Mouse (Mus musculus) forebrain, postnatal 0 days (tissue): ENCODE data around the gene Atf7. TPM values are rescaled to one million over a fixed set of nuclear protein-coding genes. Genes with fewer than 3 reads are reported as not detected.
A peak's percentile ranks its signal among the peaks of the same experiment; 100 is the strongest.

ENCODE experiments used
- ATAC-seq: fragments of 200-750 bp; cut with Nextera tagmentation; 2 replicates; pipeline ENCODE4 v1.8.0; 2017; ENCODE audit warnings: mild to moderate bottlenecking, moderate library complexity
- DNase-seq: peaks from one replicate; pipeline ENCODE4 v3.0.0-alpha.2; 2015
- H3K27ac ChIP-seq: fragments of 300-500 bp; sonication (generic); 2 replicates; pipeline ENCODE4 v1.5.1; 2014; ENCODE audit warnings: low read depth, mild to moderate bottlenecking, antibody characterized with exemption, low read length, moderate library complexity, mixed read lengths
- H3K27me3 ChIP-seq: fragments of 300-500 bp; sonication (generic); 2 replicates; pipeline ENCODE4 v1.6.1; 2014; ENCODE audit warnings: mild to moderate bottlenecking, low read length, mixed read lengths; ENCODE audit not compliant: insufficient read depth
- H3K36me3 ChIP-seq: fragments of 300-500 bp; sonication (generic); 2 replicates; pipeline ENCODE4 v1.6.1; 2014; ENCODE audit warnings: mild to moderate bottlenecking, moderate library complexity; ENCODE audit not compliant: insufficient read depth
- H3K4me1 ChIP-seq: fragments of 300-500 bp; sonication (generic); 2 replicates; pipeline ENCODE4 v1.6.1; 2014; ENCODE audit warnings: antibody characterized with exemption; ENCODE audit not compliant: insufficient read depth
- H3K4me2 ChIP-seq: fragments of 300-500 bp; sonication (generic); 2 replicates; pipeline ENCODE4 v1.6.1; 2014; ENCODE audit warnings: low read depth, mild to moderate bottlenecking, moderate library complexity
- H3K4me3 ChIP-seq: fragments of 300-500 bp; sonication (generic); 2 replicates; pipeline ENCODE4 v1.5.1; 2014; ENCODE audit warnings: low read depth, low read length, mixed read lengths
- H3K9ac ChIP-seq: fragments of 300-500 bp; sonication (generic); 2 replicates; pipeline ENCODE4 v1.6.1; 2014; ENCODE audit warnings: mild to moderate bottlenecking
- H3K9me3 ChIP-seq: fragments of 300-500 bp; sonication (generic); 2 replicates; pipeline ENCODE4 v1.6.1; 2016; ENCODE audit warnings: low read length
- CTCF ChIP-seq: sonication (generic); IDR thresholded peaks from 2 replicates; pipeline ENCODE4 v1.5.1; 2016; ENCODE audit warnings: antibody characterized with exemption, control low read depth, low read depth
- WGBS: fragments of 180-500 bp; shearing (Covaris S2); extraction: QIAGEN DNeasy Blood & Tissue Kit; methylation state at CpG from one replicate; pipeline ENCODE4 v1.1.7; 2014; 5-methylcytosine and 5-hydroxymethylcytosine counted together
- polyA plus RNA-seq: library from polyadenylated mRNA; unstranded; fragments of >200 nt; fragmentation: Nextera tagmentation; extraction: Ambion mirVana; gene quantifications from 2 replicates; pipeline ENCODE4 v1.2.1, GENCODE M21; 2015
- total RNA-seq: library from RNA; depleted of rRNA; stranded (reverse); fragments of >200 nt; gene quantifications from 2 replicates; pipeline ENCODE4 v1.2.3, GENCODE M21; 2014

Atf7 gene
- total and polyA plus RNA-seq, 2 experiments from 2014 or later: 9.9 to 10.2 TPM

GRCm38 (mm10) chr15:102651107-102651506, 25.8 kb upstream of the Atf7 start:
- Histone ChIP-seq H3K4me2 (no peak overlapping the region), H3K27ac (no peak overlapping the region), H3K9me3 (no peaks in the 10 kb centered on the region), H3K9ac (no peak overlapping the region), H3K4me1 (no peaks in the 10 kb centered on the region), H3K27me3 (no peaks in the 10 kb centered on the region), H3K4me3 (no peak overlapping the region), H3K36me3 (no peaks in the 10 kb centered on the region)
- DNase-seq (no peak), ATAC-seq (no peak)
- no peak for TF ChIP-seq CTCF
- 83% methylated on average over 3 of the region's 3 CpGs for WGBS

- Histone ChIP-seq H3K27ac (peak overlapping the region; percentile 64), H3K4me3 (no peak overlapping the region), H3K36me3 (no peaks in the 10 kb centered on the region), H3K27me3 (no peaks in the 10 kb centered on the region), H3K9me3 (no peaks in the 10 kb centered on the region), H3K4me1 (peaks cover 7% of the 10 kb centered on the region; the same call in 1 of the 2 replicates), H3K9ac (no peak overlapping the region), H3K4me2 (no peak overlapping the region)
- WGBS: 38% methylated on average over 3 of the region's 3 CpGs
- no peak for TF ChIP-seq CTCF
- ATAC-seq (peak; percentile 94), DNase-seq (peak; percentile 85)
Measured at GRCm38 (mm10) chr15:102635817-102636216, 10.6 kb upstream of the Atf7 start.

- no peak for TF ChIP-seq CTCF
- Histone ChIP-seq H3K4me1 (peaks cover 7% of the 10 kb centered on the region; the same call in 1 of the 2 replicates), H3K9ac (no peak overlapping the region)
Measured at GRCm38 (mm10) chr15:102634684-102635083, 9.4 kb upstream of the Atf7 start.

GRCm38 (mm10) chr15:102625687-102626055, 407 bp upstream of the Atf7 start:
- H3K9me3 ChIP-seq: no peaks in the 10 kb centered on the region

More at GRCm38 (mm10) chr15:102634684-102635083, 9.4 kb upstream of the Atf7 start:
- ATAC-seq (no peak), DNase-seq (no peak)
- WGBS: 71% methylated on average over 8 of the region's 8 CpGs
- H3K27ac ChIP-seq: no peak overlapping the region
- H3K27me3 ChIP-seq: no peaks in the 10 kb centered on the region
- H3K4me3 ChIP-seq: no peak overlapping the region
- no peak overlapping the region for H3K4me2 ChIP-seq
- no peaks in the 10 kb centered on the region for H3K9me3 ChIP-seq
- H3K36me3 ChIP-seq: no peaks in the 10 kb centered on the region

GRCm38 (mm10) chr15:102624291-102624969, 834 bp downstream of the Atf7 start:
- DNase-seq: peak; percentile 36
- Histone ChIP-seq H3K4me1 (peaks cover 5% of the 10 kb centered on the region; the same call in 1 of the 2 replicates), H3K4me2 (peak overlapping the region; percentile 75), H3K27me3 (no peaks in the 10 kb centered on the region), H3K4me3 (peak overlapping the region; percentile 57), H3K9ac (peak overlapping the region; percentile 67), H3K36me3 (no peaks in the 10 kb centered on the region), H3K9me3 (no peaks in the 10 kb centered on the region), H3K27ac (peak overlapping the region; percentile 91)
- WGBS: 3% methylated on average over 17 of the region's 17 CpGs
- ATAC-seq: no peak
- TF ChIP-seq CTCF: no peak

More at GRCm38 (mm10) chr15:102625687-102626055, 407 bp upstream of the Atf7 start:
- Histone ChIP-seq H3K36me3 (no peaks in the 10 kb centered on the region), H3K4me2 (peak overlapping the region; percentile 75), H3K4me3 (peak overlapping the region; percentile 57), H3K4me1 (peaks cover 5% of the 10 kb centered on the region; the same call in 1 of the 2 replicates), H3K9ac (peak overlapping the region; percentile 67), H3K27me3 (no peaks in the 10 kb centered on the region), H3K27ac (peak overlapping the region; percentile 91)
- TF ChIP-seq CTCF: peak; percentile 21
- ATAC-seq (no peak; the same call in 1 of the 2 replicates), DNase-seq (no peak)
- 1% methylated on average over 18 of the region's 18 CpGs for WGBS

- peak overlapping the region; percentile 38 for H3K4me2 ChIP-seq
- H3K36me3 ChIP-seq: no peaks in the 10 kb centered on the region
- no peaks in the 10 kb centered on the region for H3K9me3 ChIP-seq
- no peak for TF ChIP-seq CTCF
- ATAC-seq (no peak), DNase-seq (no peak)
- 0 out of 2 replicates have a peak overlapping the region, but pooled peaks have one; percentile 18 for H3K9ac ChIP-seq
- WGBS: 79% methylated on average over 3 of the region's 3 CpGs
- H3K27ac ChIP-seq: no peak overlapping the region
- H3K4me1 ChIP-seq: peaks cover 5% of the 10 kb centered on the region; the same call in 1 of the 2 replicates
- no peak overlapping the region for H3K4me3 ChIP-seq
- H3K27me3 ChIP-seq: no peaks in the 10 kb centered on the region
Measured at GRCm38 (mm10) chr15:102623121-102623520, 2.1 kb downstream of the Atf7 start.

GRCm38 (mm10) chr15:102622536-102622935, 2.7 kb downstream of the Atf7 start:
- DNase-seq (no peak), ATAC-seq (no peak)
- peak overlapping the region; percentile 38; the same call in 1 of the 2 replicates for H3K4me2 ChIP-seq
- no peak overlapping the region for H3K4me3 ChIP-seq
- no peak overlapping the region for H3K9ac ChIP-seq
- no peak overlapping the region for H3K27ac ChIP-seq
- H3K27me3 ChIP-seq: no peaks in the 10 kb centered on the region
- peaks cover 5% of the 10 kb centered on the region; the same call in 1 of the 2 replicates for H3K4me1 ChIP-seq
- H3K36me3 ChIP-seq: no peaks in the 10 kb centered on the region
- TF ChIP-seq CTCF: no peak
- H3K9me3 ChIP-seq: no peaks in the 10 kb centered on the region
